Mouse (Mus musculus): ENCODE data around the gene Nadk2. TPM values are rescaled to one million over a fixed set of nuclear protein-coding genes. Genes with fewer than 3 reads are reported as not detected.

Gene Nadk2
- polyA plus RNA-seq, 1 experiment from 2014 or later: 31.8 TPM

- Histone ChIP-seq H3K4me2 (ENCODE audit: low read depth, low read length) (no peak overlapping the region), H3K27me3 (ENCODE audit: control insufficient read depth, insufficient read depth, low read depth, low read length) (no peaks in the 10 kb centered on the region), H3K9me3 (ENCODE audit: control insufficient read depth, low read length) (no peaks in the 10 kb centered on the region), H3K36me3 (ENCODE audit: control insufficient read depth, insufficient read depth, low read length) (peaks cover 4% of the 10 kb centered on the region), H3K4me1 (replicated peaks; ENCODE audit: control insufficient read depth, insufficient read depth, low read length) (peaks cover 13% of the 10 kb centered on the region), H3K4me3 (ENCODE audit: low read length) (no peak overlapping the region), H3K9ac (ENCODE audit: low read length) (no peak overlapping the region), H3K27ac (ENCODE audit: low read length) (no peak overlapping the region)
- no peak for ATAC-seq (ENCODE audit: low read depth)
- 75% methylated on average over 9 of the region's 9 CpGs for WGBS
Measured at GRCm38 (mm10) chr15:9082753-9083152, 11.7 kb downstream of the Nadk2 start.

- H3K27me3 ChIP-seq (ENCODE audit: control insufficient read depth, insufficient read depth, low read depth, low read length): no peaks in the 10 kb centered on the region
- 0 out of 2 replicates have a peak, but pooled peaks have one; percentile 17 for ATAC-seq (ENCODE audit: low read depth)
- no peaks in the 10 kb centered on the region for H3K9me3 ChIP-seq (ENCODE audit: control insufficient read depth, low read length)
- no peak overlapping the region for H3K4me2 ChIP-seq (ENCODE audit: low read depth, low read length)
- no peak overlapping the region for H3K9ac ChIP-seq (ENCODE audit: low read length)
- no peak overlapping the region for H3K4me3 ChIP-seq (ENCODE audit: low read length)
- H3K4me1 ChIP-seq (replicated peaks; ENCODE audit: control insufficient read depth, insufficient read depth, low read length): peaks cover 6% of the 10 kb centered on the region
- no peak overlapping the region for H3K27ac ChIP-seq (ENCODE audit: low read length)
- 69% methylated on average over 11 of the region's 11 CpGs for WGBS
- peaks cover 6% of the 10 kb centered on the region for H3K36me3 ChIP-seq (ENCODE audit: control insufficient read depth, insufficient read depth, low read length)
Measured at GRCm38 (mm10) chr15:9086813-9087212, 15.8 kb downstream of the Nadk2 start.

GRCm38 (mm10) chr15:9087421-9087820 is 16.4 kb downstream of the Nadk2 start:
- 78% methylated on average over 5 of the region's 5 CpGs for WGBS
- Histone ChIP-seq H3K4me2 (ENCODE audit: low read depth, low read length) (no peak overlapping the region), H3K27ac (ENCODE audit: low read length) (no peak overlapping the region), H3K9ac (ENCODE audit: low read length) (no peak overlapping the region), H3K36me3 (ENCODE audit: control insufficient read depth, insufficient read depth, low read length) (peaks cover 6% of the 10 kb centered on the region), H3K27me3 (ENCODE audit: control insufficient read depth, insufficient read depth, low read depth, low read length) (no peaks in the 10 kb centered on the region), H3K4me3 (ENCODE audit: low read length) (no peak overlapping the region), H3K9me3 (ENCODE audit: control insufficient read depth, low read length) (no peaks in the 10 kb centered on the region), H3K4me1 (replicated peaks; ENCODE audit: control insufficient read depth, insufficient read depth, low read length) (peaks cover 6% of the 10 kb centered on the region)
- no peak for ATAC-seq (ENCODE audit: low read depth)

GRCm38 (mm10) chr15:9087895-9088682 is 17.0 kb downstream of the Nadk2 start:
- Histone ChIP-seq H3K4me3 (ENCODE audit: low read length) (no peak overlapping the region), H3K4me1 (replicated peaks; ENCODE audit: control insufficient read depth, insufficient read depth, low read length) (peaks cover 6% of the 10 kb centered on the region), H3K27me3 (ENCODE audit: control insufficient read depth, insufficient read depth, low read depth, low read length) (no peaks in the 10 kb centered on the region), H3K9ac (ENCODE audit: low read length) (no peak overlapping the region), H3K36me3 (ENCODE audit: control insufficient read depth, insufficient read depth, low read length) (peaks cover 6% of the 10 kb centered on the region), H3K4me2 (ENCODE audit: low read depth, low read length) (no peak overlapping the region), H3K27ac (ENCODE audit: low read length) (peak overlapping the region; percentile 10; the same call in 1 of the 2 replicates), H3K9me3 (ENCODE audit: control insufficient read depth, low read length) (no peaks in the 10 kb centered on the region)
- 82% methylated on average over 17 of the region's 17 CpGs for WGBS
- ATAC-seq (ENCODE audit: low read depth): no peak

GRCm38 (mm10) chr15:9088683-9089072 is 17.6 kb downstream of the Nadk2 start:
- no peak overlapping the region for H3K4me3 ChIP-seq (ENCODE audit: low read length)
- 0 out of 2 replicates have a peak, but pooled peaks have one; percentile 43 for ATAC-seq (ENCODE audit: low read depth)
- H3K9ac ChIP-seq (ENCODE audit: low read length): no peak overlapping the region
- H3K36me3 ChIP-seq (ENCODE audit: control insufficient read depth, insufficient read depth, low read length): peaks cover 10% of the 10 kb centered on the region
- 50% methylated on average over 8 of the region's 8 CpGs for WGBS
- no peaks in the 10 kb centered on the region for H3K27me3 ChIP-seq (ENCODE audit: control insufficient read depth, insufficient read depth, low read depth, low read length)
- H3K4me2 ChIP-seq (ENCODE audit: low read depth, low read length): no peak overlapping the region
- no peaks in the 10 kb centered on the region for H3K9me3 ChIP-seq (ENCODE audit: control insufficient read depth, low read length)
- peak overlapping the region; percentile 10; the same call in 1 of the 2 replicates for H3K27ac ChIP-seq (ENCODE audit: low read length)
- peaks cover 7% of the 10 kb centered on the region for H3K4me1 ChIP-seq (replicated peaks; ENCODE audit: control insufficient read depth, insufficient read depth, low read length)

GRCm38 (mm10) chr15:9089136-9089720 is 18.2 kb downstream of the Nadk2 start:
- no peak for ATAC-seq (ENCODE audit: low read depth)
- no peak overlapping the region for H3K9ac ChIP-seq (ENCODE audit: low read length)
- H3K4me2 ChIP-seq (ENCODE audit: low read depth, low read length): no peak overlapping the region
- H3K9me3 ChIP-seq (ENCODE audit: control insufficient read depth, low read length): no peaks in the 10 kb centered on the region
- 18% methylated on average over 2 of the region's 2 CpGs for WGBS
- no peak overlapping the region for H3K27ac ChIP-seq (ENCODE audit: low read length)
- peaks cover 12% of the 10 kb centered on the region for H3K4me1 ChIP-seq (replicated peaks; ENCODE audit: control insufficient read depth, insufficient read depth, low read length)
- H3K27me3 ChIP-seq (ENCODE audit: control insufficient read depth, insufficient read depth, low read depth, low read length): no peaks in the 10 kb centered on the region
- peaks cover 10% of the 10 kb centered on the region for H3K36me3 ChIP-seq (ENCODE audit: control insufficient read depth, insufficient read depth, low read length)
- H3K4me3 ChIP-seq (ENCODE audit: low read length): no peak overlapping the region

GRCm38 (mm10) chr15:9090662-9091061 is 19.6 kb downstream of the Nadk2 start:
- Histone ChIP-seq H3K27me3 (ENCODE audit: control insufficient read depth, insufficient read depth, low read depth, low read length) (no peaks in the 10 kb centered on the region), H3K36me3 (ENCODE audit: control insufficient read depth, insufficient read depth, low read length) (peaks cover 10% of the 10 kb centered on the region), H3K4me1 (replicated peaks; ENCODE audit: control insufficient read depth, insufficient read depth, low read length) (peaks cover 19% of the 10 kb centered on the region), H3K9ac (ENCODE audit: low read length) (no peak overlapping the region), H3K27ac (ENCODE audit: low read length) (no peak overlapping the region), H3K4me2 (ENCODE audit: low read depth, low read length) (no peak overlapping the region), H3K4me3 (ENCODE audit: low read length) (no peak overlapping the region), H3K9me3 (ENCODE audit: control insufficient read depth, low read length) (no peaks in the 10 kb centered on the region)
- no peak for ATAC-seq (ENCODE audit: low read depth)
- WGBS: 73% methylated on average over 5 of the region's 5 CpGs

- 56% methylated on average over 11 of the region's 11 CpGs for WGBS
- H3K4me1 ChIP-seq (replicated peaks; ENCODE audit: control insufficient read depth, insufficient read depth, low read length): peaks cover 13% of the 10 kb centered on the region
- H3K27me3 ChIP-seq (ENCODE audit: control insufficient read depth, insufficient read depth, low read depth, low read length): no peaks in the 10 kb centered on the region
- H3K4me3 ChIP-seq (ENCODE audit: low read length): peak overlapping the region; percentile 24; the same call in 1 of the 2 replicates
- H3K36me3 ChIP-seq (ENCODE audit: control insufficient read depth, insufficient read depth, low read length): peaks cover 10% of the 10 kb centered on the region
- H3K27ac ChIP-seq (ENCODE audit: low read length): peak overlapping the region; percentile 23; the same call in 1 of the 2 replicates
- H3K4me2 ChIP-seq (ENCODE audit: low read depth, low read length): peak overlapping the region; percentile 43; the same call in 1 of the 2 replicates
- H3K9me3 ChIP-seq (ENCODE audit: control insufficient read depth, low read length): no peaks in the 10 kb centered on the region
- ATAC-seq (ENCODE audit: low read depth): peak; percentile 69
- H3K9ac ChIP-seq (ENCODE audit: low read length): no peak overlapping the region
Measured at GRCm38 (mm10) chr15:9093598-9094365, 22.7 kb downstream of the Nadk2 start.

- Histone ChIP-seq H3K27me3 (ENCODE audit: control insufficient read depth, insufficient read depth, low read depth, low read length) (no peaks in the 10 kb centered on the region), H3K9ac (ENCODE audit: low read length) (no peak overlapping the region; the same call in 1 of the 2 replicates), H3K36me3 (ENCODE audit: control insufficient read depth, insufficient read depth, low read length) (peaks cover 10% of the 10 kb centered on the region), H3K4me3 (ENCODE audit: low read length) (peak overlapping the region; percentile 24), H3K27ac (ENCODE audit: low read length) (peak overlapping the region; percentile 23; the same call in 1 of the 2 replicates), H3K4me1 (replicated peaks; ENCODE audit: control insufficient read depth, insufficient read depth, low read length) (peaks cover 13% of the 10 kb centered on the region), H3K4me2 (ENCODE audit: low read depth, low read length) (peak overlapping the region; percentile 43; the same call in 1 of the 2 replicates), H3K9me3 (ENCODE audit: control insufficient read depth, low read length) (no peaks in the 10 kb centered on the region)
- peak; percentile 98 for ATAC-seq (ENCODE audit: low read depth)
- 4% methylated on average over 13 of the region's 13 CpGs for WGBS
Measured at GRCm38 (mm10) chr15:9094366-9094750, 23.3 kb downstream of the Nadk2 start.

All from lung, embryonic 16.5 days (tissue).